Mouse (Mus musculus): ENCODE measurements at regions not wholly inside any gene's neighbourhood (a gene's known extent, or its start where the extent isn't known, plus 50 kb on each side); places are given as distances from the start of the nearest gene placed in this dataset.

DNA sequence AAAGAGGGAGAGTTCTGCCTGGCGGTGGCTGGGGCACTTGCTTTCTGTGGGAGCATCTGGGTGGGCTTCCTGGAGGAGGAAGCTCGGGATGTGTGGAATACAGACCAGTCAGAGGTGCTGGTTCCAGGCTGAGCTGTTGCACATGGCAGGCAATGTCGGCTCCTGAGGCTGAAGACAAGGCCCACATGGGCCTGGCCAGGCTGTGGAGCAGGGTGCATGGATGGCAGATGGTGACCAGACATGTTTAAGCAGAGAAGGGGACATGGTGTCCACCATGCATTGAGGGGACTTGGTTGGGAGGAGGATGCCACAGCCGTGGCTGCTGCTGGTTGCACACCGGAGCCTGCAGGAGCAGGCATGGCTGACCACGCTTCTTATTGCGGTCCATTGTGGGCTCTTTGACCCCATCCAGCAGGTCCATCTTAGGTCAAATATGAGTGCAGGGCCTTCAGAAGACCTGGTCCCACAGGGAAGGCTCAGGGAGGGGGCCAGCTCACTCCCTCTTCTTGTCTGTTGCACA is 74.3 kb upstream of the Tmem189 start:
- no peak for TF ChIP-seq CTCF (IDR thresholded peaks at IDR 0.05; ENCODE audit: extremely low read depth, insufficient read depth, low read length)
- no peak for TF ChIP-seq POLR2A (IDR thresholded peaks at IDR 0.05; ENCODE audit: extremely low read depth, insufficient read depth, low read length)
- no peak overlapping the region for H3K27ac ChIP-seq (ENCODE audit: insufficient read depth, low read length)
- H3K4me3 ChIP-seq (ENCODE audit: insufficient read depth, low read length): no peak overlapping the region
- H3K4me1 ChIP-seq (ENCODE audit: control insufficient read depth, insufficient read depth, low read length): no peaks in the 10 kb centered on the region

DNA sequence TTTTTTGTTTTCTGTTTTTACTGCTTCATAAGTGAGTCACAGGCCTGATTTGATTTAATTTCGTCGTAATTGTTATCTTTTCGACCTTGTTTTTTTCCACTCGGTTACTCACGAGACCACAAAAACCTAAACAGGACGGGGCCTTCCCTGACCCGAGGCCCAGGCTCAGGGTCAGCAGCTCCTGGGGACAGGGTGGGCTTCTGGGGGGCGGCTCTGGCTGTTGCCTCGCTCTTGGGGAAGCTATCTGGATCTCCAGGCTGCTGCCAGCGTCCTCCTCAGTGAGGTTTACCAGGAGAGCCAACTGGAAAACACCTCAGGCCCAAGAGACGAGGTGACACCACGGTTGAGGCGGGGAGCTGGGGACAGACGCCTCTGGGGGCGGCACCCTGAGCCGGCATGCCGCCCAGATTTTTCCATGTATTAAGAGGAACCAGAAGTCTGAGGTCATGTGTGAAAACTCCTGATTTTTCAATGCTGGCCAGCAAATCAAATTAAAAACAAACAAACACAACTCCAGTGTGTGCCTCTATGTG is 71.8 kb upstream of the Tmem189 start:
- Histone ChIP-seq H3K4me3 (ENCODE audit: insufficient read depth, low read length) (no peak overlapping the region), H3K27ac (ENCODE audit: insufficient read depth, low read length) (no peak overlapping the region), H3K4me1 (ENCODE audit: control insufficient read depth, insufficient read depth, low read length) (no peaks in the 10 kb centered on the region)
- TF ChIP-seq CTCF (IDR thresholded peaks at IDR 0.05; ENCODE audit: extremely low read depth, insufficient read depth, low read length) (no peak), POLR2A (IDR thresholded peaks at IDR 0.05; ENCODE audit: extremely low read depth, insufficient read depth, low read length) (no peak)

DNA sequence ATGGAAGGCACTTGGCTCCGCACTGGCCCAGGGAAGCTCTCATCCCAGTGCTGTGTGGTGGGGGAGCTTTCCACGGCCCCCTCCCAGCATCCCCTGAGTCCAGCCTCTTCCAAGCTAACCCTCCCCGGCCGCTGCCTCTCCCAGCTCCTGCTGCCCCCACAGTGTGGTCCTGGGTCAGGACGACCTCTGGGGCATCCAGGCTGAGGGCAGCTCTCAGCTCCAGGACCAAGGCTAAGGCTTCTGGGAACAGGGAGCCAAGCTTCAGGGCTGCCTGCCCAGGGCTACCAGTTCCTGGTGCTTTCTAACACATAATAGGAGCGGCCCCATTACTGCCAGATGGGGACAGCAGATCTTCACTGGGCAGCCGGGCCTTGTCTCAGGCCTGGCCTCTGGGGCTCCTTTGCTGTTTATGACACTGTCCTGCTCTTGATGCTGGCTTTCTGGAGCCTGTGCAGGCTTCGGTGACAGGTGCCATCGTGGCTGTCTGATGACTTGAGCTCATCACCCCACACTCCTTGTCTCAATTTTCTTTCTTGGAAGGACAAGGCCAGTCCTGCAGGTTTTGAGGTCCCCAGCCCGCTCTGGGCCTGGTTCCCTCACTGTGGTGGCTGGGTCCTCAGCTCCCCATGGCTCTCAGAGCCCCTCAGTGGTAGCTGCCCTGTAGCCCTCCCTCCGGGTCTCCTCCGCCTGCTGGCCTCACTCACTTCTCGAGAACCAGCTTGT is 71.2 kb upstream of the Tmem189 start:
- no peaks in the 10 kb centered on the region for H3K4me1 ChIP-seq (ENCODE audit: control insufficient read depth, insufficient read depth, low read length)
- H3K27ac ChIP-seq (ENCODE audit: insufficient read depth, low read length): no peak overlapping the region
- H3K4me3 ChIP-seq (ENCODE audit: insufficient read depth, low read length): no peak overlapping the region
- TF ChIP-seq CTCF (IDR thresholded peaks at IDR 0.05; ENCODE audit: extremely low read depth, insufficient read depth, low read length) (no peak), POLR2A (IDR thresholded peaks at IDR 0.05; ENCODE audit: extremely low read depth, insufficient read depth, low read length) (no peak)

DNA sequence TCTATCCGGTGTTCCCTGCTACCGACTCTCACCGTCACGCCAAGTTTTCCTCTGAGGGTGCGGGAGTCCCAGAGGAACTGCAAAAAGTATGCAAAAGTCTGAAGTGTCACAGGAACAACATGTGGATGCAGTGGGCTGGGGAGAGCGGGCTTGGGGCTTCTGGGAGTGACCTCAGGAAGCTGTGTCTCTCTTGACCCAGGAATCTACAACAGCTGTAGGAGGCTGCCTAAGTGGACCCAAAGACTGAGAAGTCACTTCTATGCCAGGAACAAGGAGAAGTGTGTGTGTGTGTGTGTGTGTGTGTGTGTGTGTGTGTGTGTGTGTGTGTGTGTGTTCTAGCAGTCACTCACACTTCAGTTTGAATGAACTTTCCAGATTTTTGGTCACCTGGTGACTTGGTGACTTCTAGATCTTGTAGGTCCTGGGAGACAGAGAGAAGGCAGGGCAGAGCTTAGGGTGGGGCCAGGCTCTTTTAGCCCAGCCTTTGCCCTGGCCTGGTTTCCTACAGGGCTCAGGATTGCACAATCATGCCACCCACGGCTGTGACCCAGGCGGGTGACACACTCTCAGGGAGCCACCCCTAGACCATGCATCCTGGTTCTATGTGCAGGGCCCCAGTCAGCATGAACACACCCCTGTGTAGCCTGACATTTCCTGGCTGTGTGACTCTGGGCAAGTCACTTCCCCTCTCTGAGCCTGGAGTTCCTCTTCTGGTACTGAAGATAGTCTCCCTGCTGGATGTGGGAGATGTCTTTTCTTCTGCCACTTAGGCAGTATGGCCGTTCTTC is 70.2 kb upstream of the Tmem189 start:
- no peak overlapping the region for H3K27ac ChIP-seq (ENCODE audit: insufficient read depth, low read length)
- TF ChIP-seq POLR2A (IDR thresholded peaks at IDR 0.05; ENCODE audit: extremely low read depth, insufficient read depth, low read length): no peak
- TF ChIP-seq CTCF (IDR thresholded peaks at IDR 0.05; ENCODE audit: extremely low read depth, insufficient read depth, low read length): no peak
- H3K4me1 ChIP-seq (ENCODE audit: control insufficient read depth, insufficient read depth, low read length): no peaks in the 10 kb centered on the region
- H3K4me3 ChIP-seq (ENCODE audit: insufficient read depth, low read length): no peak overlapping the region

DNA sequence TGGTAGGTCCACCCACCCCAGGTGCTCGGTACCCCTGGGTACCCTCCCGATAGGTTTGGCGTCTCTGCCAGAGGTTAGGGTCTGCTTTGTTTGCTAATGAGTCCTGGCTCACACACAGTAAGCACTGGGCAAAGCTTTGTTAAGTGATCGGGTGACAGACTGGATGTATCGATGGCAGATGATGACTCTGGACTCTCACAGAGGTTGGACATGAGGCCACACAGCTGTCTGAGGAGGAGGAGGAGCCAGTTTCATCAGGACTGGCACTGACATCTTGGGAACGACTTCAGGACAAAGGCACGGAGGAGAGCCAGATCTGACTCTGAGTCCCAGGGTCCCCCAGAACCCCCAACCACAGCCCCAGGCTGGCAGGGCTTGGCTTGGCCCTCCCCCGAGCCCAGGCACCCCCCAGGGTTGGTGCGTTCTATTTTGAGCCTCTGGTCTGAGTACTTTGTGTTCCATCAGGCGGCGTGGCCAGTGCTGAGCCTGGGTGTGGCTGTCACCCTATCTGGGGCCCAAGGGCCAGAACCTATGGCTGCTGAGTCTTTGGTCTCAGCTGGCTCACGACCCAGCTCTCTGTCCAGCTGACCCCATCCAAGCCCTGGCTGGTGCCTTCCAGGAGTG is 67.6 kb upstream of the Tmem189 start:
- Histone ChIP-seq H3K27ac (ENCODE audit: insufficient read depth, low read length) (no peak overlapping the region), H3K4me1 (ENCODE audit: control insufficient read depth, insufficient read depth, low read length) (0 out of 2 replicates have a peak, but pooled peaks cover 2% of the 10 kb centered on the region), H3K4me3 (ENCODE audit: insufficient read depth, low read length) (no peak overlapping the region)
- TF ChIP-seq CTCF (IDR thresholded peaks at IDR 0.05; ENCODE audit: extremely low read depth, insufficient read depth, low read length): no peak
- no peak for TF ChIP-seq POLR2A (IDR thresholded peaks at IDR 0.05; ENCODE audit: extremely low read depth, insufficient read depth, low read length)

DNA sequence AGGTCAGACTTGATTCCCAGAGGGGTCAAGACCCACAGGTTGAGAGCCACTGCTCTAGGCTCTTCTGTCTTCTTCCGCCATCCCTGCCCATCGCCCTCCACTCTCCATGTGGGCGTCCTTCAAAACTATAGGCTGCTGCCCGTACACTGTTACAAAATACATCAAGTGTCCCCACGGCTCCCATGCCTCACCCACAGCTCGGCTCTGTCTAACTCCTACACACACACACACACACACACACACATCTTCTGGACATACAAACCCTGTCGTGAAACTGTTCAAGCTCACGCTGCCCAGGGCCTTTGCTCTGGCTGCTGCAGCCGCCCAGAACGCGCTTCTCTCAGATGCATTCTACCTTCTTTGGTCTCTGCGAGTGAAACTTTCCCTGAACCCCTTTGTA is 67.1 kb upstream of the Tmem189 start:
- Histone ChIP-seq H3K4me1 (ENCODE audit: control insufficient read depth, insufficient read depth, low read length) (0 out of 2 replicates have a peak, but pooled peaks cover 2% of the 10 kb centered on the region), H3K4me3 (ENCODE audit: insufficient read depth, low read length) (no peak overlapping the region), H3K27ac (ENCODE audit: insufficient read depth, low read length) (no peak overlapping the region)
- TF ChIP-seq CTCF (IDR thresholded peaks at IDR 0.05; ENCODE audit: extremely low read depth, insufficient read depth, low read length): no peak
- TF ChIP-seq POLR2A (IDR thresholded peaks at IDR 0.05; ENCODE audit: extremely low read depth, insufficient read depth, low read length): no peak

DNA sequence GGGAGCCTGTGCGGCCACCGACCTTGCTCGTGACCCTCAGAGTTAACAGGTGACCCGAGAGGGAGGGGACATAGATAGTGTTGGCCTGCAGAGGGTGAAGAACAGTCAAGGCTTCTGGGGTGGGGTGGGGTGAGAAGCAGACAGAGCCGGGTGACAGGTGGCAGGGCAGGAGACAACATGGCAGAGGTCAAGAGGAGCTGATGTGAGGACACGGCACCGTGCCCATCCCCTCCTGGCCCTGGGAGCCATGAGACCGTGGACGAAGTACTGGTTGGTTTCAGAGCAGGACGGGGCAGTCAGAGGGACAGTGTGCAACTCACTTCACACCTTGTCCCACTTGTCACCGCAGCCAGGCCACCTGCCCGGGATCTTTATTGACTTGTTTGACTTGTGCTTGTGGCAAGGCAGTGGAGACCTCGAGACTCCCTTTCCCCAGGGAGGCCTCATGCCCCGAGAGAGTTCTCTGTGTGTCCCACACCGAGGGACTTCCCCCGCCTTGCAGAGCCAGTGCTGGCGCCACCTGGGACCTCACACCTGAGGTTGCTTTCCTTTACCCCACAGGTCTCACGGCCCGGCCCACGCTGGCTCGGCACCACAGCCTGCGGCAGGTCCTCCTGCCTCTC is 65.4 kb upstream of the Tmem189 start:
- Histone ChIP-seq H3K4me1 (ENCODE audit: control insufficient read depth, insufficient read depth, low read length) (0 out of 2 replicates have a peak, but pooled peaks cover 2% of the 10 kb centered on the region), H3K27ac (ENCODE audit: insufficient read depth, low read length) (no peak overlapping the region), H3K4me3 (ENCODE audit: insufficient read depth, low read length) (no peak overlapping the region)
- TF ChIP-seq CTCF (IDR thresholded peaks at IDR 0.05; ENCODE audit: extremely low read depth, insufficient read depth, low read length) (no peak), POLR2A (IDR thresholded peaks at IDR 0.05; ENCODE audit: extremely low read depth, insufficient read depth, low read length) (no peak)

DNA sequence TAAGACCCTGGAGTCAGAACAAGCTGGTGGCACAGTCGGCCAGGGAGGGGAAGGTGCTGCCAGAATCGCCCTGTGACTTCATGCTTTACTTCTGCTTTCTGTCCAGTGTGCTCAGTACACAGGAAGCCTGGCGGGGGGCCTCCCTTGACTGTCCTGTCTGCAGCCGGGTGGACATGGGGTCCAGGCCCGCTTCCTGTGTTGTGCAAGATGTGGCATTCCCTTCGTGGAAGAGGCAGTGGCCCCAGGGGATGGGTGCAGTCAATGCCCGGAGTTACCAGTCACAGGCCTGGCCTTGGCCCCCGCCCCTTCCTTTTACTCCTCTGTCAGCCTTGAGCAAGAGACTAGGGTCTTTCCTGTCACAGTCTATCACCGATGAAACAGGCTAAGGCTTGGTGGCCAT is 64.3 kb upstream of the Tmem189 start:
- 0 out of 2 replicates have a peak, but pooled peaks cover 2% of the 10 kb centered on the region for H3K4me1 ChIP-seq (ENCODE audit: control insufficient read depth, insufficient read depth, low read length)
- H3K4me3 ChIP-seq (ENCODE audit: insufficient read depth, low read length): no peak overlapping the region
- TF ChIP-seq POLR2A (IDR thresholded peaks at IDR 0.05; ENCODE audit: extremely low read depth, insufficient read depth, low read length): no peak
- no peak for TF ChIP-seq CTCF (IDR thresholded peaks at IDR 0.05; ENCODE audit: extremely low read depth, insufficient read depth, low read length)
- H3K27ac ChIP-seq (ENCODE audit: insufficient read depth, low read length): no peak overlapping the region
